Mouse (Mus musculus) layer of hippocampus, adult 8-10 months (tissue): ENCODE measurements around the gene Vmn1r231. TPM values are rescaled to one million over a fixed set of nuclear protein-coding genes. Genes with fewer than 3 reads are reported as not detected.
A peak's percentile ranks its signal among the peaks of the same experiment; 100 is the strongest.

Experiments used
- DNase-seq, 2 experiments: peaks; one replicate each; pipeline ENCODE4 v3.0.0; 2022; ENCODE audit warnings: low spot score in 2 of 2
- total RNA-seq, 4 experiments: library from RNA; stranded (reverse); gene quantifications; 2 replicates each; pipeline ENCODE4 v1.2.4; 2022

Gene Vmn1r231
- total RNA-seq: not detected

GRCm38 (mm10) chr17:20904991-20905390, at the start of gene Vmn1r231:
Gene Vmn1r231 (minus strand): TSS chr17:20905091.
- no peak for DNase-seq

DNA sequence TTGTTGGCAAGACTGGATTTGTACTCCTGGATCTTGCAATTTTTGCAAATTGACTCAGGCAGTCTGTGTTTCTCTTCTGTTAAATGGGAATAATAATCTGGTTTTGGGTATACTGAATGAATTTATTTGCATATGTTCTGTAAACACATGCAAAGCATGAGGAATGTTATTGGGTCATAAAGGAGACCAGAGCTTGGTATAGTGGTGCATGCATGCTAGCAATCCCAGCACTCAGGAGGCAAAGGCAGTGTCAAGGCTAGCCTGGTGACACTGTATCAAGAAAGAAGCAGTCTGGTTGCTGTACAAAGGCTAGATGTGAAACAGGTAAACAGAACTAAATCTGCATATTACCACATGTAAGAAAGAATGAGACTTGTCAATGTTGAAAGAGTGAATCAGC, 41.7 kb upstream of the Vmn1r231 start:
- DNase-seq: no peak

DNA sequence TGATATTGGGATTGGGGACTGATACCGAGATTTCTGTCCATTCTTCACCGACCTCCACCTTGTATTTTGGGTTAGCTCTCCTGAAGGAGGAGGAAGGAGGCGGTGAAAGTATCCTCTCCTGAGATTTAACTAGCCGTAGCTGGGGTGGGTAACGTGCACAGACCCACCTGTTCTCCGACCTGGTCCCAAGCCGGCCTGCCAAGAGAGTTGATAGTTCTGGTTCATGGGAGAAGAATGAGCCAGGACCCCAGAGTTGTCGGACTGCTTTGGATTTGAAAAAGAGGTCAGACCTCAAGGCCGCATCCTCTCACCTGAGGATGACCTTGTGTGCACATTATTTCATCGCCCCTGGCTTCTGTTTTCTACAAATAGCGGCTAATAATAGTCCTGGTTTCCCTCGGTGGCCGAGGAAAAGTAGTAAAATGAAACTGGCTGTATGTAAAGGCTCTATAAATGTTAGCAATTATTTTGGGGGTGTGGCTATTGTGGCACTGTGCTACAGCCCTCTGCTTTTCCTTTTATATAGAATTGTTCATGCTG, 41.2 kb upstream of the Vmn1r231 start:
- DNase-seq: no peak

DNA sequence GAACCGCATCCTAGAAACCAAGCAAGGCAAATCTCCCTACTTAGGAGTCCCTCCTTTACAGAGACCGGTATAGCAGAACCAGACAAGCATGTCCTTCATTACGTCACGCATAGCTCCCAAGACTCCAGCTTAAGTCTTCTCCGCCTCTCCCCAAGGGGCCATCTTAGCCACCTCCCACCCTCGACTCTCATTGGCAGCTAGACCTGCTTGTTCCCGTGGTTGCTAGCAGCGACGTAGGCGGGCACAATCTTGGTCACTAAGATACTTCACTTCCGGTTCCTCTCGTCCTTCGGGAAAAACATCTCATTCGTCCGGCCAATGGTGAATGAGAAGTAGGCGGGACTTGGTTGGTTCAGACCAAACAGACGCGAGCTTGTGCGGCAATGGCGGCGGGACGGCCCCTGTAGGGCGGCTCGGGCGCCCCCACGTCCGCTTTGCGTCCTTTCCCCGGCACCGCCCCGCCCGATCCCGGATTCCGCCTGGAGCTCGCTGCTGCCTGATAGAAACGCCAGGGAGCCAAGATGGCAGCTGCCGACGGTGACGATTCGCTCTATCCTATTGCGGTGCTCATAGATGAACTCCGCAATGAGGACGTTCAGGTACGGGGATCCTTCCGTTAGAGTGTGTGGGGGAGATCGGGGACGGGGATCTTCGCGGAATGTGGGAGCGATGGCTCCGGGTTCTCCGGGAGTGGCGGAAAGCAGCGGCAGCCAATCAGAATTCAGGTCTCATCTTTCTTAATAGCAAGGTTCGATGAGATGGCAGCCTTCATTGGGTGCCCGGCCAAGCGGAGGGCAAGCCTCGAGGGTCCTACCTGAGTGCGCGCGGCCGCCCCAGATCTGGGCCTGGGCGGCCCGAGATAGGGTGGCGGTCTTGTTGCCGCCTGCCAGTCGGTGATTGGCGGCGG, 40.3 kb upstream of the Vmn1r231 start, which contains the start of gene Ppp2r1a:
Ppp2r1a (plus strand) TSS at position 327 of the 907 bp plus-strand sequence.
- DNase-seq: peak; percentile 99 to 100

DNA sequence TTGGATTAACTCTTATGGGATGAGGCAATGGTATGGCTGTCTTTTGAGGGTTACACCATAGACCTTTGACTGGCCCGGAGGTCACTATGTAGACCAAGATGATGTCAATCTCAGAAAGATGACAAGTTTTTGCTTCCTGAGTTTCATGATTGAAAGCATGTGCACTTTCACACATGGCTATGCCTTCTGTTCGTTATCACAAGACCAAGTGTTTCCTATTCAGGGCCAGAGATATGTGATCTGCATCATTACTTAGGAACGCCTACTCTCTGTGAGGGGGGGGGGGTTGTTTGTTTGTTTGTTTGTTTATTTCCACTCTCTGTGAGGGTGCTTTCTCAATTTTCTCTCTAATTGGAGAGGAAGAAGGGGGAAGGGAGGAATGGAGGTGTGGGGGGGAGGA, 39.3 kb upstream of the Vmn1r231 start:
- no peak for DNase-seq

DNA sequence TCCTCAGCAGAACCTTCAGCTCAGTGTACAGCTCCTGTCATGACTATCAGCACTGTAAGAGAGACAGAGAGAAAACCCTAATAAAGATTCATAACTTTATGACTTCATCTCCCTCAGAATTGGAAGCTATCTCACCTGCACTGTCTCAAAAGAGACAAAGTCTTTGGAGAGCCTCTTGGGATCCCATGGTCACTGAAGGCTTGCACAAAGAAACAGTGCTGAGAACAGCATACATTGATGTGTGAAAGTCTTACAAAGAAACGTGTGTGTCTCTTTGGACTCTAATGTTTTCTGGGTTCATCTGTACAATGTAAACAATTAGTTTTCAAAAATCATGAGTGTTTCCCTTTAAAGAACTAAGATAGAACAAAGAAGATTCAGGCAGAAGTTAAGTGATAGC, 14.7 kb upstream of the Vmn1r231 start, which contains the start of gene Vmn1r232:
Vmn1r232 (minus strand) TSS at position 101 of the 400 bp plus-strand sequence.
- no peak for DNase-seq

GRCm38 (mm10) chr17:20840144-20840543, 64.7 kb downstream of the Vmn1r231 start, which contains the start of gene Vmn1r230:
Gene Vmn1r230 (plus strand): TSS chr17:20840444.
- DNase-seq: no peak

Other genes starting within 250 kb of the Vmn1r231 start
- not detected for gene Vmn1r226, start 222.2 kb downstream of the Vmn1r231 start, total RNA-seq
- gene Vmn1r227, start 175.2 kb downstream of the Vmn1r231 start, total RNA-seq: not detected
- gene Vmn1r228, start 118.9 kb downstream of the Vmn1r231 start, total RNA-seq: under 1 TPM in 1 of 4 experiments, not detected in 3; 0.08 TPM
- gene Vmn1r229, start 93.5 kb downstream of the Vmn1r231 start, total RNA-seq: under 1 TPM; 0.02 to 0.09 (median 0.06) TPM
- not detected for gene Vmn1r230, start 64.6 kb downstream of the Vmn1r231 start, total RNA-seq
- gene Vmn1r232, start 14.6 kb upstream of the Vmn1r231 start, total RNA-seq: not detected
- 100 to 1,000 TPM; 510 to 549 (median 533) TPM for gene Ppp2r1a, start 40.2 kb upstream of the Vmn1r231 start, total RNA-seq
- gene Vmn1r233, start 91.4 kb upstream of the Vmn1r231 start, total RNA-seq: not detected
- gene Zfp160, start 103.8 kb upstream of the Vmn1r231 start, total RNA-seq: 10 to 100 TPM; 19.7 to 24.2 (median 21.4) TPM